Mouse (Mus musculus) right cerebral cortex, postnatal 4 days (tissue): ENCODE measurements at regions not wholly inside any gene's neighbourhood (a gene's known extent, or its start where the extent isn't known, plus 50 kb on each side); places are given as distances from the start of the nearest gene placed in this dataset.

Experiments
- DNase-seq: peaks from one replicate; pipeline ENCODE4 v3.0.0-alpha.2; 2022

DNA sequence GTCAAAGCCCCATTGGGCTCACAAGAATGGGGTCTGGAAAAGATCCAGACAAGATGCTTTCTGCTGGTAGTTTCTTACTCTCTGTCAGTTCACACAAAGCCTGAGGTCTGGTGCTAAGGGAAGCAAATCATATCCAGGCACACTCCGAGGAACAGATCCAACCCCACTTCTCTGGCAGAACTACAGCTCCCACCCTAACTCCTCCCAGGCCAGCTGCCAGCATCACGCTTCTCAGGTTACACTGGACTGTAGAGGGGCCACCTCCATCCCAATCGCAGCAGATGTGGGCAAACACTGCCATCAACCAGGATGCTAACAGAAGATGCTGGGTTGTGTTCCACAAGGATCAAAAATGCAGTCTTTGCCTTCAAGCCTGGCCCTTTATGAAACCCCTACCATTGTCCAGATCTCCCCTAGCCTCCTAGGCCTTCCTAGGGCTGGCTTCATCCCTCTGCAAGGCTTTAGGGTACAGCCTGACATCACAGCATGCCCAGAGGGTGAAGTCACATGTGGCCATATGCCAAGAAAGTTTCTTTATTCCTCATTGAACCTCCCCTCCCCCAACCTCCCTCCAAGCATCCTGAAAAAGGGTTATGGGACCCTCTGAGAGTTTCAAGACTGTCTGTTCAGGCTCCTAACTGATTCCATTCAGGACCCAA lies 99.6 kb upstream of the 2610301B20Rik start:
- DNase-seq: no peak

DNA sequence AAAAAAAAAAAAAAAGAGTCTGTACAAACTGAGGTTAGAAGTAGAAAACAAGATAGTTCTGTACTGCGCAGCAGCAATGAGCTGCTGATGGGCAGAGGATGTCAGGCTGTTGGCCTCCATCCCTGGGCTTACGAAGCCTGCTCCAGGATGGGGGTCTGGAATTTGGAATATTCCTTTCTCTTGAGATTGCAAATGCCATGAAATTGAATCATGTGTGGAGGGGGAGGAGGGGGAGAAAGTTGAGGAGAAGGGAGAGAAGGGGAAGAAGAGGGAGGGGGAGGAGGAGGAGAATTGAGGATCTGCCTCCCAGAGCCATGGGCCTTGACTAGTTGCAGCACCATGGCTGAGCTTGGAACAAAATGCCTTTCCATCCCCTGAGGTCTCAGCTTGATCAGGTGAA lies 87.6 kb upstream of the 2610301B20Rik start:
- no peak for DNase-seq

DNA sequence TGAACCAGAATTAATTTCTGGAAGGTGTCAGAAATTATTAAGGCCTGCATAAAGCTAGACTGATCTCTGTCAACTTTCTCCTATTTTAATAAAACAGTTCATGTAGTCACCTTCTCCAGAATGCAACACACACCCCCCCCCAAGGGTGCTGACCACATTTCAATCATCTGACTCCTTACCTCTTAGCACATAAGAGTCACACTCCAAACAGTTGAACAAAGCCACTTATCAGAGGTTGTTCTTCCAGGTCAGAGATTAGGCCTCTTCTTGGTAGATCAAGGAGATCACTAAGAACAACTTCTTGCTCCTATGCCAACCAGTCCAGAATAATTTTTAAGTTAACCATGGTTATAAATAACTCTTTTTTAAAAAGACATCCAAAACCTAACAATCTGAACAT lies 86.0 kb upstream of the 2610301B20Rik start:
- DNase-seq: no peak

DNA sequence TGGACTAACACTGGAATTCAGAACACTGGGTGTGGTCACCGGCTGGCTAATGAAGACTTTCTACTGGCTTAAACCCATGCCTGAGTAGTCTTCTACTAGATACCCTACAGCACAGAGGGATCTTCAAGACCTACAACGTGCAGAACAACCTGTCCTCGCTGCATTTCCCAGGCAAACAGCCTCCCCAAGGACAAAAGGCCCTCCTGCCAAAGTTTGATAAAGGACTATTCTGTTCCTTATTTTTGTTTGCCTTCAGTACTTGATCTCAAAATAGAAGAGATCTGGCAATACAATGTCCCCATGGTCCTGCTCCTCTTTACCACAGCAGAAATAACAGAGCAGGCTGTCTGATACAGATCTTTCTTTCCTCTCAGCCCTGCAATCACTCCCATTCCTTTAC lies 85.2 kb upstream of the 2610301B20Rik start:
- DNase-seq: no peak

DNA sequence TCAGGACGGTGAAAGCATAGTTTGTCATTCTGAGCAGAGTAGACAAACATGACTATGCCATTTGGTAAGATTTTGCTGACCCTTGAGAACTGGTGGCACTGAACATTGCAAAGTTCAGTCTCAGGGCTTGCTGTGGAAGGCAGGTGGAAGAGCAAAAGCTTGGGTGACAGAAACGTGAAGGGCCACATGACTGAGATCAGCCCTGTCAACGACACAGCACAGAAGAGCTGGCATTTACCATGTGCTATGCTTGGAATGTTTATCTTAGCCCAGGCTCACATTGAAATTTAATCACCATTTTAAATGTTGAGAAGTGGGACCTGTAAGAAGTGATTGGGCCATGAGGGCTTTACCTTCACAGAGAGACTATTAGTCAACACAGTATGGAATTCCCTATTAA lies 81.7 kb upstream of the 2610301B20Rik start:
- no peak for DNase-seq

DNA sequence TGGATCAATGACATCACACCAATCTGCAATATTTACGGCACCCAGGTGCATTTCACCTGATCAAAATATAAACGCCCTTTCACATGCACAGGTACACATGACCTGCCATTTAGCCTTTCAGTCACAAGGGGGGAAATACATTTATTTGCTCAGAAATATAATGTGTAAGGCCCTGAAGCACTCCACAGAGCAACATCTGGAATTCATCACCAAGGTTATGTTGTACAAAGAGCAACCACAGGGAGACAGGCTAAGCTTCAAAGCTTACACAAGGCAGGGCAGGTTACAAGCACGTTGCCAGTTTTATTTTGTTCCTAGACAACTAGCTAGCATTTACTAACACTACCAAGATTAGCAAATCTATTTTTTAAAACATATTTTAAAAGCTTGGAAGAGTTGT lies 79.8 kb upstream of the 2610301B20Rik start:
- no peak for DNase-seq

DNA sequence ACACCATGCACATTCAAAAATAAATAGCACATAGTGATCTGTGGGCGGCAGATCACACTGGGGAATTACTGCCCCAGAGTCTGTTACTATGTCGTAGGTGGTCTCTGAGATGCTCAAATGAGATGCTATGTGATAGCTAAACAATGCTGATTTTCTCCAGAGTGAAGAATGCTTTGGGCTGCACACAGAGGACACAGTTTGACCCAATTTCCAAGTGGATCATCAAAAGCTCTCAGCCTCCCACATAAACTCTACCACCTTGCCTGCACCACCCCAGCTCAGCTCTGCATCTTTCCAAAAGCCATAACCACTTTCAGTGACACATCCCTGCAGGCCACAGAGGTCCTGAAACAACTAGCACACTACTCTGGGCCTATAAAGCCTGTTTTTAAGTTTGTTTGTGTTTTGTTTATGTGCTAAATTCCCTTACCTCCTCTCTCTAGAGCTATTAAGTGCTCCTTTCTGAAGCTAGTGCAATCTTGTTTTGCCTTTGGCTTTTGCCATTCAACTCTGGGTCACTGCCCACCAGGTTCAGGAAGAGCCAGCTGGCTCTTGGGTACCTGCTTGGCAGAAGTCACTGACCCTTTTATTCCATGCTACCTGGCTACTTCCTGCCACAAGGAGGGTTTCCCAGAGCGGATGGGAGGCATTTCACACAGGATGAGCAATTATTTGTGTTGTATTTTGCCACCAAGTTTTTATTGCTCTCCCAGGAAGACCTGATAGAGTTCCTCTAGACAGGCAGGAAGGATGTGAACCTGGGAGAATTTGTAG lies 73.3 kb upstream of the 2610301B20Rik start:
- no peak for DNase-seq

DNA sequence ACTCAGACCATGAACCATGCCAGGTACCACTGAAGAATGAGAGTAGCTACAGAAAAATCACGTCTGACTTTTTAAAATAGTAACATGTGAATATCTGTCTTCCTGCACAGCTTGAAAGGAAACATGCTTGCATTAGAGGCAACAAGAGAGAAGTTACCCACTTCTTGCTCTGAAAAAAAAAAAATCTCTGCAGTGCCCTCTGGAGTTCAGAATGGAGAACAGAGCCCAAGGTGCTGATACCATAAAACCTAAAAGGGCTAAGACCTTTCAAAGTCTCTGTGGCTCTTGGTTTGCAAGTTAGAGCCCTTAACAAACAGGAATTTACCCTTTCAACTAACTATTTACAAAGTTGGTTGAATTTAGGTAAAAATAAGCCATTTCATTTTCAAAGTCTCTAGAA lies 69.6 kb upstream of the 2610301B20Rik start:
- DNase-seq: no peak

DNA sequence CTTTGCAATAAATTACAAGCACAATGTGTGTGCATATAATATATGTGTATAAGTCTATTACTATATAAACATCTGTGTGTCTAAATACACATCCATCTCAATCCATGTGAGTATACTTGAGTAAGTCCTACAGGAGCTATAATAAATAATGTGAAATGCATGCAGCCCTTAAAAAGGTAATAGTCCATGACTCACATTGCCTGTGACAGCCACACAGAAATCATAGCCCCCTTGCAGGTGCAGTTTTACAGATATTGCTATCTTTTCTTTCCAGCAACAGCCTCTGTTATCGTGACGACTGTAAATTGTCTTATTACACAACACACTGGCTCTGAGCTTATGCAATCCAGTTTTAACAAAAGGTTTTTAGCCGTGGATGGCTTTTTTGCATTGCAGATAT lies 67.0 kb upstream of the 2610301B20Rik start:
- DNase-seq: no peak

DNA sequence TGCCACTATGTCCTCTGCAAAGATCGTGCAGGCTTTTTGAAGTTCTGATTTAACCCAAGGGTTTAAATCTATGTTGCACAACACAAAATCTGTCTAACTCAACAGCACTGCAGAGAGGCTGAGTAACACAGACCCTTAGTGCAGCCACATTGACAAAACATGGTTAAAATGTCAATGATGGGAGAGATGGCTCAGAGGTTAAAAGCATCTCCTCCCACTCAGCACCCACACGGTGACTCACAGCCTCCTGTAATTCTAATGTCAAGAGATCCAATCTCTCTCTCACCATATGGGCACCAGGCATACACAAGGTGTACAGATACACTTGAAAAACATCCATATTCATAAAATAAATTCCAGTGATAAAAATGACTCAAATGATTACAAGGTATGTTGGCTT lies 61.4 kb upstream of the 2610301B20Rik start:
- no peak for DNase-seq
